Mouse (Mus musculus) gastrocnemius, postnatal 14 days (tissue): ENCODE measurements around the gene Cntn4. TPM values are rescaled to one million over a fixed set of nuclear protein-coding genes. Genes with fewer than 3 reads are reported as not detected.
A peak's percentile ranks its signal among the peaks of the same experiment; 100 is the strongest.

ENCODE experiments used
- DNase-seq: peaks from one replicate; pipeline ENCODE4 v3.0.0; 2021; ENCODE audit warnings: mixed read lengths
- intact Hi-C: fragments of 180-260 bp; cut with DNase I; formaldehyde crosslinking; loops from one replicate; pipeline ENCODE4 v1.15.1; 2025; ENCODE audit warnings: low total_unique reads
- total RNA-seq, 2 experiments: library from RNA; stranded (reverse); gene quantifications; 2 replicates each; pipeline ENCODE4 v1.2.3; 2021

Cntn4 gene
- total RNA-seq, 2 experiments from 2014 or later: 0.09 to 0.14 TPM

DNA sequence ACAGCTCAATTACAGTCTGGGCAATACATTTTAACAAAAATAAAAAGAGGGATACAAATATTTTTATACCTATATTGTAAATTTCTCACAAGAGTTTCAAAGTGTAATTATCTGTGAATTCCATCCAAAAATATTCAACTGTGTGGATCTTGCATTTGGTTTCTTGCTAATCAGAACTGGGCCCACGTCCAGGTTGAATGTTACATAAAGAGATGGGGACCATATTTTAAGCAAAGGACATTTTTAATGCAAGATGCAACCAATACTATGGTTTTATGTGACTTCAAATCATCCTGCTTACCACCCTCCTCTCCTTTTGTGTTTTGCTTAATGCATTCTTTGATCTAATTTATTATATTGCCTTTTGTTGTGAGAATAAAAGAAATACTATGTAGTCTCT lies 378.7 kb downstream of the Cntn4 start:
- intact Hi-C loops: no loop called here
- DNase-seq: no peak

DNA sequence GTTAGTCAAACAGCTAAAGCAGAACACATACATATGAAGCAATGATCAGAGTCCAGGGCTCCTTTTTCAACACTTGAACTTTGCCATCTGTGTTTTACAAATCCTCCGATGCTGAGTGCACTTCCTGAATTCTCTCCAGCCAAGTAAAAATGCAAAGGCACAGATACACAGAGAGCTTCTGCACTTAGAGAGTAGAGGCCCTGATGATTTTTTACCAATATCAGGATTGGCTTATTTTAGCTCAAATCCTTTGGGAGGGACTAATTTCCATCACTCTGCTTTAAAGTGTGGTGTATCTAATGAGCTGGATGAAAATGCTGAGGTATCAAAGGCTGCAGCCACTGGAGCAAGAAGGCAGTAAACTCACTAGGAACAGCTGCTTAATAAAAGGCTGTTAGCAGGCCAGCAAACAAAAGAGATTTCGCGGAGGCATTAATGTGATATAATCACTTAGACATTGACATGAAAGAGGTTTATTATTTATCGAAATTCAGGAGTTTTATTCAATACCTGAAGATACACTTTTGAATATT lies 400.7 kb downstream of the Cntn4 start:
- intact Hi-C loops: no loop called here
- DNase-seq: no peak

DNA sequence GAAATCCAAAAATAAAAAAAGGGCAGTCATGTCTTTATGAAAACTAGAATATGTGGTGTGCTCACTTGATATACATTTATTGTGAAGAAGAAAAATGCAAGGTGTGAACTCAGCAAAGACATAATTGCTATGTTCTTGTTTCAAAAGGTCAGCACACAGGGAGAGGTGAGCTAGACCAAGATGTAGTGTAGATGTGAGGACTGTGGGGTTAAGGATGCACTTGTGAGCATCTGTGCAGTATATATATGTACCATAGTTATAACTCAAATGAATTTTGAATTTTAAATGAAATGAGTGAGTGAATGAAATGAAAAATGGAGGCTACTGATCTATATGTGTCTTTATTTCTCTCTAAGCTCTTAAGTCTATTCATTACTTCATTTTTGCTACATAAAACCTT lies 401.2 kb downstream of the Cntn4 start:
- intact Hi-C loops: no loop called here
- DNase-seq: no peak

DNA sequence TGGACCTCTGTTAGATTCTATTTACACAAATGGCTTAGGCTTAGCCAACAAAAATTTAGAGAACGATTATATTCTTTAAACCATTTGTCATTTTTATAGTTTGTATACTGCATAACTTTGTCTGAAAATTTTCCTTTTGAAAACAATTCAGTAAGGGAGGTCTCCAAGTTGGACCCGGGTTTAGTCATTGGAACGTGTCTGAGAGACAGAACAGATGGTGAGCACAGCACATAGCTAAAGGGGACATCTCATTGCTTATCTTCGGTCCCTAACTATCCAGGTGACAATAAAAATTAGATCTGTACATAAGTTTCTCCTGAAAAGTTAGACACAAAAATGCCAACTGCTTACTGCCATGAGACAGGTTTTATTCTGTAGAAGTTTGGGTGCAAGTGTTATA lies 420.4 kb downstream of the Cntn4 start:
- DNase-seq: no peak
- intact Hi-C loops: no loop called here

DNA sequence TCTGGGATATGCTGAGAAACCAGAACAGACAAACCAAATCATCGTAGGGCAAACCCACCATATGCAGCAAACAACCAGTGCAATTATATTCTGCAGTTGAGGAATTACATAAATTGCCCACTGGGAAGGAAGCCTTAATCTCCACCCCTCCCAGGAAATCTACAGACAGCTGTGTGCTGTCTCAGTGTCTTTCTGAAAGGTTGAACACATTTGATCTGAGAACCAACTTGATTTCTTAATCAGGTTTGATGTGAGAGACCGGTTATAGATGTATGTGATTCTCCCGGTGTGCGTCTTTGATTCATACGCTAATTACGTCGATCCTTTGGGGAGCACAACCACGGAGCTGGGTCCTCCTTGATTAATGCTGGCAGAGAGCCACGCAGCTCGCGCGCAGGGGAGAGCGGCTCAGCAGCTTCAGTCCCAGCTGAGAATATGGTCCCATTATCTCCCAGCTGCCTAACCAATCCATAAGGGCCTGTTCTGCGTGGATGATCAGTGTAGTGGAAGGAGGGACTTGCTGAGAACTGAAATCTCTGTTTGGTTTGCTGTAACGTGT lies 441.1 kb downstream of the Cntn4 start:
- DNase-seq: peak; percentile 8

DNA sequence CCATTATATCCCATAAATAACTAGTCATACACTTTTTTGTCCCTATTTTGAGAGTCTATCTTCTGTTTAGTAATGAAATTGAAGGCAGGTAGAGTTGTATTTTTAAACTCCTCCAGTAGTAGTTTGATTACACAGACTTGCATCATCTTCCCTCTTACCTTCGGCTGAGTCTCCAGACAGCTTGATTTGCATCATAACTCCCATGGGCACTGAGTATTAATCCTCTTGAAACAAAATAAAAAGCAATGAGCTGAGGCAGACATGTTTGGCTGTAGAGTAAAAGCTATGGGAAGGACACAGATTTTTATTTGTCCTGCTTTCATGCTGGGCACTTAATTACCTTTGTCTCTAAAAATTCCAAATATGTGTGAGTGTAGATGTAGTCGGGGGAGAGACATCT lies 476.1 kb downstream of the Cntn4 start:
- intact Hi-C loops: no loop called here
- no peak for DNase-seq

More for the DNA sequence above, 441.1 kb downstream of the Cntn4 start:
- intact Hi-C loops: no loop called here

DNA sequence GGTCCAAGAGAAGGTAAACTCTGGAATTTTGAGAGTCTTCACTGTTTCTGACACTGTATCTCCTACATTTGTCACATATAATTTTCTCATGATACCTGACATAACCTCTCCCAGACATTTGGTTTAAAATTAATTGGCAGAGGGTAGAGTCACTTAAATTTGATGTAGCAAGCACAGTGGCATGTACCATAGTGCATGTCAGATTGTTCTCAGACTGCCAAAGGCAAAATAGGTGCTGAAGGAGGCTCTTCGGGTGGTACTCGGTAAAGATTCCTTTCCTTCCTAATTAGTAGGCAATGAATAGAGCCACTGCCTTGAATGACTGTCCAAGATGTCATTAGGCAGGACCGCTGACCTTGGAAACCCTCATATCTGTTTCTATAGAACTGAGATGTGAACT lies 477.9 kb downstream of the Cntn4 start:
- no peak for DNase-seq
- intact Hi-C loops: no loop called here

DNA sequence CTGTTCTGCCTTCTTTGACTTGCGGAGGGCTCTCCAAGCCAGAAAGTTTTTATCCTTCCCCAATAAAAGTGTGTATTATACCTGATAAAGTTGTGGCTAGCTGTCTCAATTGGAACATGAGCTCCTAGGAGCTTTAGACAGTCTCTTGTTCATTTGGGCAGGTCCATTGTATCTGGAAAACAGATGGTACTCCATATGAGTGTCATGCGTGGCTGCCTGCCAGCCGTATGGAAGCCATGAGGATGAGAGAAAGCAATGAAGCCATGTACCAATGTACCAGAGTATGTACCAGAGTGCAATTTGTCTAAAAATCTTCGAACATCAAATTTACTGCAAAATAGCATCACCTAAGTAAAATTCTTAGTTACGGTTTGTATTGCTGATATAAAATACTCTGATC lies 500.1 kb downstream of the Cntn4 start:
- DNase-seq: no peak
- intact Hi-C loops: no loop called here

DNA sequence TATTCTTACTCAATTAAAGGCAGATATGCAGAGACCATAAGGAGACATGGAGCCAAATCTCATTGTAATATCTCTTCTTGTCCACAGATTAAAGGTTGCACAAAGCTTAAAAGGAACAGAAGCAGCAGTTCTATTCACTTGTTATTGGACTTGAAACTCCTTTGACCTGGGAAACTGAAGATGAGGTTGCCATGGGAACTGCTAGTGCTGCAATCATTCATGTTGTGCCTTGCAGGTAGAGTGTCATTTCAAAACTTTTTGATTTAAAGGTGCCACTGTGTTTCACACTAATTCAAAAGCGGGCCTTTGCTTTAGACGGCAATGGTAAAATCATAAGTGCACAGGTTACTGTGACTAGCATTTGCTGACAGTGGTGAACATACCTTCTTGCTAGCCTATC lies 504.1 kb downstream of the Cntn4 start:
- intact Hi-C loops: no loop called here
- no peak for DNase-seq

DNA sequence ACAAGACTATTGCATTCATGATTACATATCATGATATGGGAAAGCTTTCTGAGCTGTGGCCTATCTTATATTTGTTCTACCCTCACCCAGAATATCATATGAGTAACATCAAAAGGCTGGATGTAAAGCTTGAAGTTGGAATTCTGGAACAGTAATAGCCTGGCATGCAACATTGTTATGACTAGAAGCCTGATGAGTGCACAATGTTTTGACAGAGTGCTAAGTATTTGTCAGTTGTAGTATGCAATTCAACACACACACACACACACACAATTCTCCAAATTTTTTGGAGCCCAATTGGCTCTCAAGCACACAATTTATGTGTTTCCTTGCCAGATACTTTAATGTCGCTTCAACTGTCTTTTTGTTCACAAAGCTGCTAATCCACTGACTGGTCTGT lies 523.5 kb downstream of the Cntn4 start:
- intact Hi-C loops: no loop called here
- no peak for DNase-seq

DNA sequence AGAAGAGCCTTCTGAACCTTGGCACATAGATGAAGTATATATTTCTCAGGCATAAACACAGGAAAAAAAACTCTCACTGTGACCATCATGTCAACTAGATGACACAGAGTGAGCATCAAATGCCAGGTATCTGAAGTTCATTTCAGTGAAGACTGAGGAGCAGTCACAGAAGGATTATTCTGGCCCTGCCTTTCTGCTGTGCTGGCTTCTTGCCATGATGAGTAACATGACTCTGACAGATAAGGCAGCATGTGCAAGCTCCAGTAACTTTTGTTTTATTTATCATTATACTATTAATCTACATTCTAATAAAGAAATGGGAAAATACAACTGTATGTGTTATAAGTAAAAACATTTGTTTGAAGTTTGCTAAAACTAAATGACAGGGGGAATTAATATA lies 529.9 kb downstream of the Cntn4 start:
- intact Hi-C loops: no loop called here

DNA sequence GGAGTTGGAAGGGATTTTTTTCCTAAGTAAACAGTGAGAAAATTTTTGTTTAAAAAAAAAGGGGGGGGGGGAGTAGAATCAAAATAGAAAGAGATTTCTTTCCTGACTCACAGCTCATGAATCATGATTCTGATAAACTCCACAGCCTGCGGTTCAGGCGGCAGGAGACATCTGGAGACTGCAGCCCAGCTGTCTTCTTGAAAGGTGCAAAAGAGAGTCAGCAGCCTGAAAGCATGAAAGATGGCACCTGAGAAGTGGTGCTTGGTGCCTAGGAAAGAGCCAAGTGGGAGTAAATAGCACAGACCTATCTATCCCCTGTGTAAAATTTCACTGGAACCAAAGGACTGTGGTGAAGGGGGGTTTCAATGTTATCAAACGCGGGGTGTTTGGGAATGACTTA lies 535.6 kb downstream of the Cntn4 start:
- intact Hi-C loops: no loop called here
- DNase-seq: no peak

More for the DNA sequence above, 529.9 kb downstream of the Cntn4 start:
- DNase-seq: no peak

DNA sequence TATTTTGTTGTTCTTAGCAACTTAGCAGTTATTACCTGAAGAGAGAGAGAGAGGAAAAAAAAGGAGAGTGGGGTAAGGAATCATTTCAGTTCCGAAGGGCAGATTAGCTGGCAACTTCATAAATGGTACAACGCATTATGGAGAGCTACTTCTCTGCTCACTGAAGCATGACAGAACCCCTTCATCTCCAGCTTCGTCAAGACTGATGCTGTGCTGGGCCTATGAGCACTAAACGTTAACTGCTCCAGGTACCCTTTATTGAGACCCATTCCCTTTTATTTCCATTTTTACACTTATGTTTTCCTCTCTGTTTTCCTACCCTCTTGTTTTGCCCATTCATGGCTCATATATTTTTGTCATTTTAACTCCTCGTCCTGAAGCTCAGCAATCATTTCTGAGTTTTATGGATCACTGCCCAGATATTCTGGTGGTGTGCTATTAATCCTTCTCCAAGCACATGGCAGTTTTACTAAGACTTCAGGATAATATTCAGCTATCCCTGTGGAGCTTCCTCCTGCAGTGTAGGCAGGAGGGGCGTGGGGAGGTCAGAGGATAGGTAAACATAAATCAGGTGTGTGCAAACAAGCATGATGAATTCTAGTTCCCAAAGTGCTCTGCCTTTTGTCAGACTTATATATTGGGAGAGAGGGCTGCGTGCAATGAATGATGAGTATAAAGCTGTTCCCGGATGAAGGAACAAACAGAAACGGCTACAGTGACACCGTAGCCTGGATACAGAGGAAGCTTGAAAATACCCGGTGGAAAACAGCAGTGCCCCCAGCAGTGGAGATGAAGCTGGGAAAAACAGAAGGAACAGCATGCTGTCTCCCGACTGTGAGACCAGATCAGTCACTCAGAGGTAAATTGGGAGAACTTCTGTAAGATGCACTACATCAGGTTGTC lies 559.8 kb downstream of the Cntn4 start:
- no peak for DNase-seq
- intact Hi-C loops: no loop called here

DNA sequence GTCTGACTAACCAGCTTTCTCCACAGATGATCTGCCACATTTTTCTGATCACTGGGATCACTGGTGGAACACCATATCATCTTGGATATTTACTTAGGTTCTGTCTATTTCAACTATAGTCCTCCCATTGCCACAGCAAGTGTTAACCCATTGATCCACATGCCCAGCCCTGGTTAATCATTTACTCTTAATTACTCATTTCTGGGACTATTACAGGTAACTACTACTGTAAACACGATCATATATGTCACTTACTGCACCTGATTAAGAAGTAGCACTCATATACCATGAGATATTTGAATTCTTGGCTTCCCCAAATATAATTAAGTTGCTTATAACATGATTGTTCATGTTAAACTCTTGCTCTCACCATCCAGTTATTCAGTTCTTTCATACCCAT lies 564.1 kb downstream of the Cntn4 start:
- intact Hi-C loops: no loop called here
- no peak for DNase-seq

DNA sequence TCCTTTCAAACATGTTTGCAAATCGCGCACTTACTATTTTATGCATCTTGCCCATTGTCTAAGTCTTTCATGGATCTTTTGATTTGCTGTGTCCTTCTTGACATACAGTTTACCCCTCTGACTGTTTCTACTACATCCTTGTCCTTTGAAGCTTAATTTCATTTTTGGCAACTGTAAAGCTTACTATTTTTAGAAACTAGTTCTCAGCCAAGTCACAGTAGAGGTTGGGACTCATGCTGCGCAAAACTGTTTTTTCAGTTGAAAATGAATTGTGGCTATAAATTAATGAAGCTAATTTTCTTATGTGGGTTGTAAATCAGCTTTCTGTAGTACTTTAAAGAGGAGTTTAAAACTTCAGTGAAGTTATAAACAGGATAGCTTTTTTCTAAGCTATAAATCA lies 585.9 kb downstream of the Cntn4 start:
- intact Hi-C loops: no loop called here

DNA sequence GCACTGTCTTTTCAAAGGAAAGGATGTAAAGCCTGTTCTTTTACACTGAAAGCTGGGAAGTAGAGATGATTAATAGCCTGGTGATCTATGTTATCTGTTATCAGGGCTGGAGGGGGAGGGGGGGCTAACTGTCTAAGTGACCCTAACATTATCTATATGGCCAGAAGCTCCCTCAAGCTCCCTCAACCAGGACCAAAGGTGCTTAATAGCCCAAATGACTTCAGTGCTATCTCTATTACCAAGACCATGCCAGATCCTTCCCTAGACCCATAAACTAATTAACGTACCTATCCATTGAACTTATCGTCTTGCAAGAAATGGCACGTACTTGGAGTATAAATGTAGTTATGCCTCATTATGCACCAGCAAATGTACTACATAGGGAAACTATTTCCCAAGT lies 588.0 kb downstream of the Cntn4 start:
- intact Hi-C loops: no loop called here
- DNase-seq: no peak

More for the DNA sequence above, 585.9 kb downstream of the Cntn4 start:
- no peak for DNase-seq

DNA sequence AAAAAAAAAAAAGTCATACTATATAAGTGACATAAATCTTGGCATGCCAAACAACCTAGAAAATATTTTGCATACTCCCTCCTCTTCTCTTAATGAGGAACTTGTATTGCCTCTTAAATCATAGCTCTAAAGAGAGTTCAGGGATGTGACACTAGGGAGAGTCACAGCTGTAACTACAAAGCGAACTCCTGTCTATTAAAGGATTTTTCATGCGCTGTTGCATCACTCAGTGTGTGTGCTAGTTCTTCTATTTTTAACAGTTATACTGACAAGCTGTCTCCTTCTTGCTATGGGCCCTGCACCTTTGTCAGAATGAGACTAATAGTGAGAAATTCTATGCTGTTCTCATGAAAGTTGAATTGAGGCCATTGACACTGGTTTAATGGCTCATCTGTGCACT lies 588.8 kb downstream of the Cntn4 start:
- intact Hi-C loops: no loop called here
- no peak for DNase-seq

DNA sequence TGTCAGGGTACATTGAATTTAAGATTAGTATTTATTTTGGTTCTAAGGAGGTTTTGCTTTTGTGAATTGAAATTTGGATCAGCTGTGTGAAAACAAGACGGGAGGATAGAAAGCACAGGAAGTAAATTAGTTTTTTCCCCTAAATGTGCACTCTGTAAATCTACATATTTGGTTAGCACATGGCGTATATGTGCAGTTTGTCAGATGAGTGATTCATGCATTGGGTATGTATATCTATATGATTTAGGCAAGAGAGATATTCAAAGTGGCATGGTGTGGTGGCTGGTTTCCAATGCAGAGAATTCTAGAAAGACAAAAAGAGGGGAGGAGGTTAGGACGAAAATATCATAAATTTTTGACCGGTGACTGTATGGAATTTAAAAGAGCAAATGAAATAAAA lies 591.3 kb downstream of the Cntn4 start:
- DNase-seq: no peak
- intact Hi-C loops: no loop called here

DNA sequence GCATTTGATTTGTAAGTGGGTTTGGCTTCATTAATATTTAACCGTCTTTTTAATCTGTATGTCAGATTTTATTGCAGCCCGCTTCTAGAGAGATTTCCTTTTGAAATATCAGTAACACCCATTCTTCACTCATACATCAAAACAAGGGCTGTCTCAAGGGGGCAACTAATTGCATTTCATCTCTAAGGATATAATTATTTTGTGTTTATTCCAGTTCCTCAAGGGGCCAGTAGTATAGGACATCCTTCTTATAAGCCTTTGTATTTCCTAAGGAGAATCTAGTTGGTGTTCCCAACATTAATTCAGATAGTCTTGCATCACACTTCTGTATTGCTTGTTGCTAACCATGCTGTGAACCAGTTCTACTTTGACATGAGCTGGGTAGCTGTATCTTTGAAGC lies 599.7 kb downstream of the Cntn4 start:
- DNase-seq: no peak
- intact Hi-C loops: no loop called here

DNA sequence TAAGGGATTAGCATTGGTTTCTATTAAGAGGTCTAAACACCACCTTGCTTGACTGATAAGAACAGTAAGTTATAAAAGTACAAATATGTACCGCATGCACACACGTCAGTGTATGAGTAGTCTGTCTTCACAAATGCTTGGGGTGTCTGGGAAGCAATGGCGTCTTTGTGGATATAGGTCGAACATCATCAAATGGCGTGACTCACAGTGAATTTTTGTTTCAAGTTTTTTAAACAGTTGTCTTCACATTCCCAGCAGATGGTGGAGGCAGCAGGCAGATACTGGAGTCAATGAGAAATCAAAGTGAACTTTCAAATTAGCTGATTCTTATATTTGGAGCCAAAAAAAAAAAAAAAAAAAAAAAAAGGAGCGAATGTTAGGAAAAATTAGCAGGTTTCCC lies 604.2 kb downstream of the Cntn4 start:
- intact Hi-C loops: no loop called here
- no peak for DNase-seq

DNA sequence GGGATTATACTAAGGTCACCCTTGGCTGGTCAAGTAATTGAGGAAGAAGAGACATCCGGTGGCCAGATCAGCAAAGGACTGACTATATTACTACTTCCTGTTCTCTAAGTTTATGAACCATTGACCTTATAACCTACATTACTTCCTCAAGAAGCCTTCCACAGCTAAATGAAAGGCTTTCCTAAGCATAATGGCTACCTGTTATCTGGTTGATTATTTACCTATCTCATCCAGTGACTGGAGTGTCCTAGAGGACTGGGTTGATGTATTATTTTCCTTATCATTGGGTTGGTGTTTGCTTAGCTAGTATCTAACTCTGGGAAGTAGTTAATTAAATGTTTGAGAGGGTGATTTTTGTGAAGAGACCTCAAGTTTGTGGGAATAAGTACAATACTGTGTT lies 606.4 kb downstream of the Cntn4 start:
- DNase-seq: no peak
- intact Hi-C loops: no loop called here
